Mouse (Mus musculus) kidney, adult 2 months (tissue): Measurements from ENCODE around the gene Tet1.
A peak's percentile ranks its signal among the peaks of the same experiment; 100 is the strongest.

Experiments used
- CTCF ChIP-seq: fragments of 200-500 bp; conservative IDR thresholded peaks from 2 replicates; pipeline ENCODE4 v1.5.1; 2011; ENCODE audit warnings: low read depth, mild to moderate bottlenecking, control low read depth, low read length, moderate library complexity, mixed read lengths; ENCODE audit not compliant: insufficient read depth, insufficient read length
- POLR2A ChIP-seq: fragments of 200-500 bp; IDR thresholded peaks from one replicate; pipeline ENCODE4 v1.6.1; 2011; ENCODE audit warnings: low read depth, low read length, control low read depth

DNA sequence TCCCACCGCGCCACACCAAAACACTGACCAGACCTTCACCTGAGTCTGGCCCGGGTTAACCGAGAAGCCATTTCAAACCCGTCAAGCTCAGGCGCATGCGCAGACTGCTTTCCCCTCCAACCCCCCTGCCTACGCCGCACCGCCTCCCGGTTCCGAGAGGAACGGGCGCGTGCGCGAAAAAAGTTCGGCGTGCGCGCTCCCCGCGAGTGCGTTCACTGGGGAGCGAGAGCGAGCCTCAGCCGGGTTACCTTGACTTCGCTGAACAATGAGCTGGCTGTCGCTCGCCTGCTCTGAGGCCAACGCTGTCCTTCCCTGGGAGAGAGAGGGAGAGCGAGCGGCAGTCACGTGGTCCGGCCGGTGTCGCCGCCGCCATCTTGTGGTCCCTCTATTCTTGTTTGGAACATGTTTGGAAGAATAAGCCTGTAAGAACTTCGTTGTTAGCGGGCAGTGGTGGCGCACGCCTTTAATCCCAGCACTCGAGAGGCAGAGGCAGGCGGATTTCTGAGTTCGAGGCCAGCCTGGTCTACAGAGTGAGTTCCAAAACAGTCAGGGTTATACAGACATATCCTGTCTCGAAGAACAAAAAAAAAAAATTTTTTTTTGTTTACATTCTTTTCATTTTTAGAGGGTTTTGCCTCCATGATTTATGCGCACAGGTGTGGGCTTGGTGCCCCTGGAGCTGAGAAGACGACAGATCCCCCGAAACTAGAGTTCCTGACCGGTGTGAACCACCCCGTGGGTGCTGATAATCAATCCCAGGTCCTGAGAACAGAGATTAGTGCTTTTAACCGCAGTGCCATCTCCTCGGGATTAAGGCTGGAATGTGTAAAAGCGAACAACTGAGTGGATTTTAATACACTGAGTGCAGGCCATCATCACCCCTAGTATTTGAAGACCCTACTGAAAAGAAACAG lies 116.4 kb downstream of the Tet1 start, which contains the start of gene Ccar1:
- TF ChIP-seq CTCF (no peak), POLR2A (peak; percentile 76)
